Mouse (Mus musculus) spleen, embryonic (tissue): Measurements from ENCODE around the gene Copg2.

Source experiments
- CTCF ChIA-PET: fragments of 350-600 bp; sonication (Branson Sonifier 250); formaldehyde crosslinking; loops from one replicate; lab custom pipeline; 2022; lab: Charles Lee

Copg2 gene

GRCm38 (mm10) chr6:30735728-30736371, 160.7 kb downstream of the Copg2 start:
- CTCF ChIA-PET = no interaction called here

DNA sequence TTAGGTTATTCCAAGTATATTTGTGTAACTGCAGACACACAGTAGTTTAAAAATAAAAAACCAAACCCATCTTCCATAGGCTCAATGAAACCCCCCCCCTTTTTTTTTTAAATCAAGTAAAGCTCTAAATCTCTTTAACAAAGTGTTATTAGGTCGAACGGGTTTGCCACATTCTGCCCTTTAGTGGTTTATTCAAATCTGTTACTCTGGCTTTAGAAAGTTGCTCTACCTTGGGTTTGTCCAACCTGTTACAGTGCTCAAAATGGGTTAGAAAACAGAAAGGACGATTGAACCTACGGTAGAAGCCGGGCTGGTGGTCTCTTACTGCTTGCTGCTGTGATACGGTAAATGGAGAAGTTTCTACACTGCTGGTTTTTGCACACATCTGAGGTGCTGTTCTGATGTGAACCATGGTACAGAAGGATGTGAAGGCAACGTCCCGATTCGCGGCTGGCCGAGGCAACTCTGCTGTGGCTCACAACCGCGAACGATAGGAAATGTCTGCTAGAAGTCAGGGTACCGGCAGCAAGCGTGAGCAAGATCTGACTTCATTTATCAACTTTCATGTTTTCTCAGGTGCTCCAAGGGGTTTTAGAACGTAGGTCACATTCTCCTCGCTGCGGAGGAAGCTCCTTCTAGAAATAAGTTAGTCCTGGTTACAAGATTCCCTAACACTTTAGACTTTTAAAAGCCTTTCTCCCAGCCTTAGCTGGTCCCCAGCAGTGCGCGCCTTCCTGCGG, 161.4 kb downstream of the Copg2 start:
- CTCF ChIA-PET = no interaction called here

- CTCF ChIA-PET = interaction anchor here (0.6 kb wide), 1 partner anchor 26 kb away, joined by 5 read pairs; no protein-coding TSS in a partner anchor
Measured at GRCm38 (mm10) chr6:30734465-30734864, 162.1 kb downstream of the Copg2 start.

DNA sequence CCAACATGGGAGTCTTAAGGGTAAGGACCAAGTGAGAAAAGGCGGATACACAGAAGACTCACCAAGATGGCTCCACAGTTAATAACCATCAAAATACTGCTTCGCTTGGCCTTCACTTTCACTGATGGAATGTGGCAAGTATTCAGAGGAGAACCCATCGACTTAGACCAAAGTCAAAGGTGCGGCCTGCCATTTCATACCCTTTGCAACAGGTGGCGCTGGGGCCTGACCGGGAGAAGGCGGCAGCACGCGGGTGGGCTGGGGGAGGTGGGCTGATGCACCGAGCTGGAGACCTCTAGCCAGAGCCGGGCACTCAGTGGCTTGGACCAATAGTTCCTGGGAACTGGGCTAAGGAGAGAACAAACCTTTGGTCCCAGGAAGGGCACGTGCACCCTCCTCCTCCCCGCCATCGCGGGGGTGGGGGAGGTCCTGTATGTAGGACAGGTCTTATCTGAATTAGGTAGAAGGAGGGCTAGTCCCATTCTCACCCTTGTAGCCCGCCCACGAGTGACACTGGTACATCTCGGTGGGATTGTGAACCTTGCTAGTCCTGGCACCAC, 163.9 kb downstream of the Copg2 start:
- CTCF ChIA-PET = no interaction called here

DNA sequence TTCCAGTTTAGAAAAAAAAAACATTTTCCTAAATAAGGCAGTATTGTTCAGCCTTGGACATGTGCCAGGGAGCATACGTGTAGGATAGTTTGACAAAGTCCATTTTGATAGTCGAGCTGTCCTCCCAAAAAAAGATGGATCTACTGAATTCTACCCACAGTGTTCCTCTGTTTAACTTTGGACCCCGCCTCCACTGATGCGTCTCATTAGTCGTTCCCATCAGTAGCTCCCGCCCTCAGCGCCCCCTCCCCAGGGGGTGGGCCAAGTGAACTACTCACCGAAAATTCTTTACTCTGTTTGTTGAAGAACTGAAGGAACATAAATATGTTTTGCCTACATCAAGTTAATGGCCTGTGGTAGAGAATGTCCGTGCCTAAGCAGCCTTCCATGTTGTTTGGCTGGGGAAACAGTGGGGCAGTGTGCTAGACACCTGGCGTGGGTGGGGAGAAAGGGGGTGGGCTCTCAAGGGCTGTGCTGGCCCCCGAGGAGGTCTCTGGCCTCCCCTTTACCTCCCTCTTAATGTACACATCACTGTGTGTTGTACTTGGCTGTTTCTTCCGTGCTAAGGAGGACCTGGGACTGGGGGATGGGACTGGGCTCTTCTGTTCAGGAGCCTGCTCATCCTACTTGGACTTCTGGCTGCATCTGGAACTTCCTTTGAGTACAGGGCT, 166.2 kb downstream of the Copg2 start:
- CTCF ChIA-PET = no interaction called here

DNA sequence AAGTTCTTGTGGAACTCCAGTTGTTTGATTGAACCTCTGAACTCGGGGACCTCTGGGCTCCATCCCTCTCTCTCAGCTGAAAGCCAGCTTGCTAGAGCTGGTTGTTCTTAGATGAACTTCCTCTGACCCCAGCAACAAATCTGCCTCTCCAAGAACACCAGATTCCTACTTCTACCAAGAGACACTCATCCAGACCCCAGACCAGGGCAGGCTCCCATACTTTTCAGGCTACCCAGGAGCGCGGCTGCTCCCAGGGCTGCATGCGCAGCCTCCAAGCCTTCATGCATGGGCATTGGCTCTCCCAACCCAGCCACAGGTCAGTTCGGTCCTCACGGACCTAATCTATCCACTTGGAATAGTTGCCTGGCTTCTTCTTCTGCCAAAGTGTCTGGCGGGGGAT, 173.3 kb downstream of the Copg2 start, which contains the start of gene Mest:
Gene Mest (plus strand): TSS at position 217 of the 400 bp plus-strand sequence.
- CTCF ChIA-PET = interaction anchor here (0.6 to 0.7 kb wide), 2 partner anchors 189 to 248 kb away, joined by 3 read pairs; no protein-coding TSS in a partner anchor

DNA sequence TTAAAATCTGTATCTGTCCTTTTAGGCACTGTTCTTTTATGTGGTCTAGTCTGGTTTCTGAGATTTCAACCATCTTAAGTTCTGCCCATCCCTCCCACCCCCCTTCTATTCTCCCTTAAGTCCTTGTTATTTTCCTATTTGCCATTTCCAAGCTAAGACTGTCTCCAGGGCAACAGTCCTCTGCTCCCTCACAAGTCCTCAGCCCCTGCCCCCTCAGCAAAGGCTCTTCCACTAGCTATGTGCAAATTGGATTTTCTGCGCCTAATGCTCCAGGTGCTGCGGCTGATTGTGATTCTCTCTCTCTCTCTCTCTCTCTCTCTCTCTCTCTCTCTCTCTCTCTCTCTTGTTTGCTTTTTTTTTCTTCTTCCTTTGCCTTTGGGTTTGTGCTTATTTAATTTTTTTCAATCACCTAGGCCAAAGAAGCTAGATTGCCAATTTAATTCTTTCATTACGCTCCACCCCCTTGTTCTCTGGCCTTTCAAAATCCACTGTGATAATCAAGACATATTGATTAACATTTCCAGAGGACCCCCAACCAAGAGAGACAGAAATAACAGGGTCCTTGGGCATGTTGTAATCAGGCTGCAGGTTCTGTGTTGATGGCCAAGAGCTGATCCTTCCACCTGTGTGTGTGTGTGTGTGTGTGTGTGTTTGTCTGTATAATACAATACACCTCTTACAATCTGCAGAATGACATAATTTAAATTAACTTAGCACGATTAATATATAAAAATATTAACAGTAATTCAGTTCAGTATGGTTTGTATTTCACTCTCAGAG, 174.0 kb downstream of the Copg2 start:
- CTCF ChIA-PET = interaction anchor here (0.6 kb wide), 2 partner anchors 249 to 321 kb away, joined by 3 to 5 read pairs; partner anchors contain the start of gene Klhdc10

GRCm38 (mm10) chr6:30716796-30717195, 179.8 kb downstream of the Copg2 start:
- CTCF ChIA-PET = no interaction called here

DNA sequence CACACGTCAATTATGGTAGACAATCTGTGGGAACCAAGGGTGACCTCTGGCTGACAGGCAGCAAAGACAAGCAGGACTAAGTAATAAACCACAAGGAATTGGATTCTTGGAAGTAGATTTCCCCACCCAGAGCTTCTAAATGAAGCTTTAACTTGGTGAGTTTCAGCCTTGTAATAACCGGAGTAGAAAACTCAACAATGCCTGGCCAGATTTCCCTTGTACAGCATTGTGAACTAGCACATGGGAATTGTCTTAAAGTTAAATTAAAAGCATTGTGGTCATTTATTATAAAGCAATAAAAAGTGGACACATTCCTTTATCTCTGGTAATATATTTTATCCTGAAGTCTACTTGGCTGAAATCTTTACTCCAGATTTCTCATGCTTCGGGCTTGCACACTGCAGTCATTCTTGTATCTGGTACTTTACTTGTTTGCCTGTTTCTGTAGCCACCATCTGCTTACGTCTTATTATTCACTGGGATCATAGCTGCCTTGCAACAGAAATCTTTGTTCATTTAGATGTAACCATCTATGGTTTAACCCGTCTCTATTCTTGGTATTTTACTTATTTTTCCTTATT, 181.6 kb downstream of the Copg2 start:
- CTCF ChIA-PET = no interaction called here

DNA sequence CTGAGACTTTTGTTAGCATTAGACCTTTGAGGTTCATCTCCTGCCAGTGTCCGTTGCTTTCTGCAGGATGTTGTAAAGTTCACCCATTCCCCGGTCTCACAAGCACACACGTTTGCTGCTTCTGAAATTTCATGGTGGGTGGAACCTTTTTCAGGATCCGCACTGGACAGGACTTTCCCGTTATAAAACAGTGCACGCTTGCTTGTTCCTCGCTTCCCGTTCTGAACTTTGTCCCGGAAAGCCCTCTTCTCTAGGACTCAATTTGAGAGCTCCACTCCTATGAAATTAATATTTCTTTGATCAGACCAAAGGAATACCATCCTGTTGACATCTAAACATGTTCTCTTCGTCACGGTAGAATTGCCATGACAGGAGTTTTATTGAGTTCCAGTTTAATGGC, 182.7 kb downstream of the Copg2 start:
- CTCF ChIA-PET = no interaction called here

- CTCF ChIA-PET = no interaction called here
Measured at GRCm38 (mm10) chr6:30713455-30713854, 183.1 kb downstream of the Copg2 start.

GRCm38 (mm10) chr6:30712484-30712883, 184.1 kb downstream of the Copg2 start:
- CTCF ChIA-PET = no interaction called here

- CTCF ChIA-PET = no interaction called here
Measured at GRCm38 (mm10) chr6:30711365-30711763, 185.2 kb downstream of the Copg2 start.

DNA sequence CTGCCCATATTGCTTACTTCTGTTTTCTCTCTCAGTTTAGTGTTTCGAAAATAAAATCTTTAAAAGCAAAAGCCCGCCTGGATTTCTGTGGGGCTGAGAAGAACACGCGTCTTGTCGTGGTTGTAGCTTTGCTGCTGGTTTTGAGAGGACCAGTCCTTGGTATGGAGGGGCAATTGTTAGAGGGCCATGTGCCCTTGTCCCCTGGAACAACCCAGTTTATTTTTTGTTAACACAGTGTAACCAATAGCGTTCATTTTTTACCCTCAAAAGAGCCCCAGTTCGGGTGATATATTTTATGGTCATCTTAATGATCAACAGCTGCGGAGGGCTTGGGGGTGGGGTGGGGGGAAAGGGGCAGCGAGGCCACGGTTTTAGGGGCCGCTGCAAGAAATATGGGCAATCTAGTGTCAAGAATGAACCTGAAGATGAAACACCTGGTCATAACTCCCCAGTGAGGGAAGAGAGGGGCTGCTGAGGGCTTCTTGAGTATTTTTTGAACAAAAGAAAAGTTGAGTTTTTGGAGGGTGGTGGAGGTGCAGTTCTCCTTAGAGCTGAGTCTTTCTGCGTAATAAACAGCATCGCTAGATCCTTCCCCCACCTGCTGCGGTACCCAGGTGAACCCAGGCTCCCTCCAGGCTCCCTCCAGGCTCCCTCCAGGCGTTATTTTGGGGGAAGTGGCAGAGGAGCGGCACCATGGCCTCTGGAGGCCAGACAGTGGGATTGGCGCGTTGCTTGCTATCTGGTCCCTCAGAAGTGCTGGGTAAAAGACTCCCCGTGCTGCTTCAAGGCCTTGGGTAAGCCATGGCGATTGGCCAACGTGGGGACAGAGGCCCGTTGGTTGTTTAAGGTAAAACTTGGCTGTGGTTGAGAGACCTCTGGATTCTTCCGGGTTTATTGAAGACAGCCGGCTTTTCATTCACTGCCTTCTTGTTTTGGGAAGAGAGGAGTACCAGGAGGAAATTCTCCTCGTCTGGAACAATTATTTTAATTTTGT, 185.9 kb downstream of the Copg2 start:
- CTCF ChIA-PET = no interaction called here

GRCm38 (mm10) chr6:30709115-30709514, 187.5 kb downstream of the Copg2 start:
- CTCF ChIA-PET = no interaction called here

- CTCF ChIA-PET = interaction anchor here (0.7 kb wide), 1 partner anchor 796 kb away, joined by 3 read pairs; no protein-coding TSS in a partner anchor
Measured at GRCm38 (mm10) chr6:30703977-30704602, 192.5 kb downstream of the Copg2 start.

DNA sequence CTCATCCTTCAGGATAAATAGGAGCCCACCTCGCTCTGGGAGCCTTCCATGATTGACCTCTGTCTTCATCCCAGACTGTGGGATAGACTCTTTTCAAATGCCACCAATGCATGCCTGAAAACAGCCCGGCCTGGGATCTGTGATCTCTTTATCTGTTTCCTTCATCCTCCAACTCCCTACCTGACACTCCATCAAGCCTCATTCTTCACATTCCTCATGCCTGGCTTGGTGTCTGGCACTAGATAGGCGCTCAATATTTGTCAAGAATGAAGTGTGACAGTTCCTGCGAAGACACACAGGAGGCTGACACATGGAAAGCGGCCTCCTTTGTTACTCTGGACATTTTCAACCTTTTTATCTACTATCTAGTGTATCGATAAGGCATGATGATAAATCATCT, 193.1 kb downstream of the Copg2 start:
- CTCF ChIA-PET = interaction anchor here (0.7 kb wide), 1 partner anchor 796 kb away, joined by 3 read pairs; no protein-coding TSS in a partner anchor

DNA sequence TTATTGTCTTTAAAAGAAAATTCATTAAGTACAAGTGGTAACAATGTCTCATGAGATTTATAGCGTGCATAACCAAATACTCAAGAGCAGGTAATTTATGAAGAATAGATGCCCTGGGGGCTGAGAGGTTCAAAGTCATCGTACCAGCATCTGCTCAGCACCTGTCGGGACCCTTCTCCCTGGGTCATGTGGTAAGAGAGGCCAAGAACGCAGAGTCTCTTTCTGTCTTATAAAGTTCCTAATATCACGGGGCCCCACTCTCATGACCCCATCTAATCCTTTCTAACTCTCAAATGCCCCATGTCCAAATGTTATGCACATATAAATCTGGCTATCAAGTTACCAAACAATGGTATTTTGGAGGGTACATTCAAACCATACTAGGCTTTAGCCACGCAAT, 193.7 kb downstream of the Copg2 start:
- CTCF ChIA-PET = no interaction called here

DNA sequence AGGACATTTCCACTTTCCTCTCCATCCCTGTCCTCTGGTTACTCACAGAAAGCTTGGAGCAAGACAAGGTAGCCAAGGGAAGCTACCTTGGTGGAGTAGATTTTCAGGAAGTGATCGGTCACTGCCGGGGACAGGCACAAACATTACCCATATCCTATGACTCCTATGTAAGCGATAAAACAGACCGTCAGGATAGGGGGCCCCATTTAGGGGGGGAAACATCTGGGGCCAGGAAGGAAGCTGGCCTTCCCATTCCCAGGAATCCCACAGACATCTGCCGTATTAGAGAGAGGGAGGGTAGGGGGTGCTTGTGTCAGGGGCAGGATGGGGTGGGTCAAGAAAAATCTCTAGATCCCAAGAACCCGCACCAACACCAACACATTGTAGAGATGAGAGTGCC, 196.4 kb downstream of the Copg2 start:
- CTCF ChIA-PET = no interaction called here
